Mouse (Mus musculus) intestine, embryonic 14.5 days (tissue): ENCODE data around the gene A530084C06Rik. TPM values are rescaled to one million over a fixed set of nuclear protein-coding genes. Genes with fewer than 3 reads are reported as not detected.

Source experiments
- ATAC-seq: fragments of 200-750 bp; cut with Nextera tagmentation; replicated peaks from 2 replicates; pipeline ENCODE4 v1.8.0; 2017; ENCODE audit warnings: low read depth, moderate number of reproducible peaks, moderate TSS enrichment, moderate library complexity; ENCODE audit not compliant: low FRiP score, low TSS enrichment
- DNase-seq: peaks from one replicate; pipeline ENCODE4 v3.0.0-alpha.2; 2018; ENCODE audit warnings: low spot score
- H3K27ac ChIP-seq: fragments of 300-500 bp; sonication (generic); 2 replicates; pipeline ENCODE4 v1.5.1; 2014; ENCODE audit warnings: low read depth, mild to moderate bottlenecking, control low read depth
- H3K27me3 ChIP-seq: fragments of 300-500 bp; sonication (generic); replicated peaks from 2 replicates; pipeline ENCODE4 v1.6.1; 2014; ENCODE audit warnings: low read length, control low read depth; ENCODE audit not compliant: control insufficient read depth, insufficient read depth
- H3K36me3 ChIP-seq: fragments of 300-500 bp; sonication (generic); 2 replicates; pipeline ENCODE4 v1.6.1; 2014; ENCODE audit warnings: low read length, control low read depth; ENCODE audit not compliant: control insufficient read depth, insufficient read depth
- H3K4me1 ChIP-seq: fragments of 300-500 bp; sonication (generic); replicated peaks from 2 replicates; pipeline ENCODE4 v1.6.1; 2014; ENCODE audit warnings: low read length, control low read depth, mixed read lengths; ENCODE audit not compliant: control insufficient read depth, insufficient read depth
- H3K4me2 ChIP-seq: fragments of 300-500 bp; sonication (generic); 2 replicates; pipeline ENCODE4 v1.6.1; 2014; ENCODE audit warnings: low read length
- H3K4me3 ChIP-seq: fragments of 300-500 bp; sonication (generic); 2 replicates; pipeline ENCODE4 v1.5.1; 2014; ENCODE audit warnings: low read depth, low read length, control low read depth, mixed read lengths
- H3K9ac ChIP-seq: fragments of 300-500 bp; sonication (generic); 2 replicates; pipeline ENCODE4 v1.6.1; 2014; ENCODE audit warnings: mild to moderate bottlenecking, low read length
- H3K9me3 ChIP-seq: fragments of 300-500 bp; sonication (generic); 2 replicates; pipeline ENCODE4 v1.6.1; 2016; ENCODE audit warnings: low read length, control low read depth; ENCODE audit not compliant: control insufficient read depth
- WGBS: fragments of 180-500 bp; shearing (Covaris S2); extraction: QIAGEN DNeasy Blood & Tissue Kit; methylation state at CpG from one replicate; pipeline ENCODE4 v1.1.7; 2014; 5-methylcytosine and 5-hydroxymethylcytosine counted together
- polyA plus RNA-seq: library from polyadenylated mRNA; unstranded; fragments of >200 nt; fragmentation: Nextera tagmentation; extraction: Ambion mirVana; gene quantifications from 2 replicates; pipeline ENCODE4 v1.2.1, GENCODE M21; 2014

A530084C06Rik gene
- polyA plus RNA-seq, 1 experiment from 2014 or later, result not detected

- Histone ChIP-seq H3K27me3 (no peaks in the 10 kb centered on the region), H3K4me2 (no peak overlapping the region), H3K4me1 (no peaks in the 10 kb centered on the region), H3K9ac (no peak overlapping the region), H3K4me3 (no peak overlapping the region), H3K9me3 (no peaks in the 10 kb centered on the region), H3K36me3 (no peaks in the 10 kb centered on the region), H3K27ac (no peak overlapping the region)
- no peak for ATAC-seq
- DNase-seq, result no peak
- WGBS, result 79% methylated on average over 3 of the region's 3 CpGs
These were observed 15.5 kb upstream of the A530084C06Rik start for GRCm38 (mm10) chr13:31574627-31575026.

- Histone ChIP-seq H3K36me3 (no peaks in the 10 kb centered on the region), H3K4me3 (no peak overlapping the region), H3K27ac (no peak overlapping the region), H3K27me3 (no peaks in the 10 kb centered on the region), H3K9me3 (no peaks in the 10 kb centered on the region), H3K4me2 (no peak overlapping the region), H3K4me1 (no peaks in the 10 kb centered on the region), H3K9ac (no peak overlapping the region)
- DNase-seq (no peak), ATAC-seq (no peak)
- 91% methylated on average over 10 of the region's 10 CpGs for WGBS
These were observed 13.8 kb upstream of the A530084C06Rik start for GRCm38 (mm10) chr13:31572806-31573508.

GRCm38 (mm10) chr13:31567617-31568294 is 8.6 kb upstream of the A530084C06Rik start:
- no peak overlapping the region for H3K9ac ChIP-seq
- no peaks in the 10 kb centered on the region for H3K36me3 ChIP-seq
- no peaks in the 10 kb centered on the region for H3K9me3 ChIP-seq
- H3K4me1 ChIP-seq, result no peaks in the 10 kb centered on the region
- peak overlapping the region; percentile 10; the same call in 1 of the 2 replicates for H3K27ac ChIP-seq
- peak; percentile 77 for ATAC-seq
- H3K27me3 ChIP-seq, result peaks cover 4% of the 10 kb centered on the region
- 84% methylated on average over 6 of the region's 6 CpGs for WGBS
- no peak overlapping the region for H3K4me3 ChIP-seq
- H3K4me2 ChIP-seq, result no peak overlapping the region
- no peak for DNase-seq

- Histone ChIP-seq H3K9me3 (no peaks in the 10 kb centered on the region), H3K9ac (no peak overlapping the region), H3K27ac (peak overlapping the region; percentile 10; the same call in 1 of the 2 replicates), H3K36me3 (no peaks in the 10 kb centered on the region), H3K4me1 (no peaks in the 10 kb centered on the region), H3K4me2 (no peak overlapping the region), H3K27me3 (peaks cover 6% of the 10 kb centered on the region), H3K4me3 (no peak overlapping the region)
- no peak for ATAC-seq
- DNase-seq, result no peak
- 73% methylated on average over 8 of the region's 8 CpGs for WGBS
These were observed 8.0 kb upstream of the A530084C06Rik start for GRCm38 (mm10) chr13:31567099-31567498.

GRCm38 (mm10) chr13:31564394-31564793 is 5.3 kb upstream of the A530084C06Rik start:
- H3K27me3 ChIP-seq, result peaks cover 31% of the 10 kb centered on the region

GRCm38 (mm10) chr13:31559419-31560144 is 449 bp upstream of the A530084C06Rik start:
- DNase-seq, result peak; percentile 85
- H3K9ac ChIP-seq, result peak overlapping the region; percentile 52
- WGBS, result 1% methylated on average over 83 of the region's 92 CpGs
- ATAC-seq, result peak; percentile 61
- H3K27me3 ChIP-seq, result peaks cover 77% of the 10 kb centered on the region
- H3K4me3 ChIP-seq, result peak overlapping the region; percentile 58
- peaks cover 18% of the 10 kb centered on the region for H3K4me1 ChIP-seq
- no peaks in the 10 kb centered on the region for H3K36me3 ChIP-seq
- peak overlapping the region; percentile 100 for H3K4me2 ChIP-seq
- no peaks in the 10 kb centered on the region for H3K9me3 ChIP-seq
- no peak overlapping the region; the same call in 1 of the 2 replicates for H3K27ac ChIP-seq

More at GRCm38 (mm10) chr13:31564394-31564793, 5.3 kb upstream of the A530084C06Rik start:
- Histone ChIP-seq H3K36me3 (no peaks in the 10 kb centered on the region), H3K9me3 (no peaks in the 10 kb centered on the region), H3K4me1 (0 out of 2 replicates have a peak, but pooled peaks cover 6% of the 10 kb centered on the region), H3K27ac (no peak overlapping the region), H3K4me3 (no peak overlapping the region), H3K9ac (no peak overlapping the region), H3K4me2 (no peak overlapping the region)
- DNase-seq (no peak), ATAC-seq (no peak)
- WGBS, result 55% methylated on average over 6 of the region's 6 CpGs

GRCm38 (mm10) chr13:31557768-31558520 is 1.2 kb downstream of the A530084C06Rik start:
- H3K9ac ChIP-seq, result peak overlapping the region; percentile 52
- ATAC-seq (peak; percentile 69), DNase-seq (peak; percentile 81)
- H3K27me3 ChIP-seq, result peaks cover 72% of the 10 kb centered on the region
- under 1% methylated on average over 73 of the region's 73 CpGs for WGBS
- H3K36me3 ChIP-seq, result no peaks in the 10 kb centered on the region
- H3K27ac ChIP-seq, result no peak overlapping the region
- H3K9me3 ChIP-seq, result no peaks in the 10 kb centered on the region
- H3K4me1 ChIP-seq, result peaks cover 18% of the 10 kb centered on the region
- H3K4me2 ChIP-seq, result peak overlapping the region; percentile 100
- peak overlapping the region; percentile 58 for H3K4me3 ChIP-seq
